ENCODE assay signal across 17 mouse cellular contexts in genomic region chr13:18128053-18128452, GRCm38 (mm10).
"Had no signal": no experiment of that assay in that cellular context is flagged by ENCODE, and none has a peak within 500 bp of the region (broad histone marks: within the 10 kb centered on the region; RNA-seq: fewer than 3 reads in every experiment).

No protein-coding gene starts in this region.

- DNase-seq: lung, adult 18-20 months; lung, embryonic 14.5 days; lung, postnatal 10 days; lung, postnatal 4 days; retina, postnatal 1 day; right cerebral cortex, adult 18-20 months; right cerebral cortex, postnatal 25 days; right cerebral cortex, postnatal 4 days; spleen, adult 18-20 months; thymus, adult 18-20 months; thymus, postnatal 14 days; thymus, postnatal 36 days had no signal

- H3K27me3 ChIP-seq: neural tube, embryonic 15.5 days had no signal

- H3K9ac ChIP-seq: liver, embryonic 12.5 days; liver, embryonic 14.5 days; lung, embryonic 14.5 days; neural tube, embryonic 13.5 days; neural tube, embryonic 15.5 days had no signal

- ATAC-seq: liver, embryonic 12.5 days had no signal

- H3K4me3 ChIP-seq: liver, embryonic 12.5 days; myocyte; neural tube, embryonic 13.5 days; neural tube, embryonic 15.5 days had no signal

- H3K4me1 ChIP-seq: liver, embryonic 12.5 days had no signal

- H3K9me3 ChIP-seq: liver, embryonic 12.5 days; neural tube, embryonic 13.5 days; neural tube, embryonic 15.5 days had no signal

- H3K36me3 ChIP-seq: liver, embryonic 12.5 days; neural tube, embryonic 13.5 days; neural tube, embryonic 15.5 days had no signal

- H3K4me2 ChIP-seq: liver, embryonic 12.5 days; lung, embryonic 14.5 days; neural tube, embryonic 13.5 days; neural tube, embryonic 15.5 days had no signal

- H3K27ac ChIP-seq: liver, embryonic 12.5 days; liver, embryonic 14.5 days; neural tube, embryonic 13.5 days; neural tube, embryonic 15.5 days had no signal
